Mouse (Mus musculus) retina, adult 2 months (tissue): ENCODE measurements around the gene Hoxb13.

ENCODE experiments used
- DNase-seq: peaks from one replicate; pipeline ENCODE4 v3.0.0-alpha.2; 2012; ENCODE audit warnings: low read depth, low spot score

The Hoxb13 gene

GRCm38 (mm10) chr11:96193521-96194400 is at the start of gene Hoxb13:
Hoxb13 (plus strand) TSS chr11:96194316.
- DNase-seq: no peak

- no peak for DNase-seq
Measured at GRCm38 (mm10) chr11:96145622-96146270, 48.4 kb upstream of the Hoxb13 start.

GRCm38 (mm10) chr11:96147471-96147870 is 46.6 kb upstream of the Hoxb13 start:
- DNase-seq: no peak

- no peak for DNase-seq
Measured at GRCm38 (mm10) chr11:96164769-96165168, 29.3 kb upstream of the Hoxb13 start.

- DNase-seq: no peak
Measured at GRCm38 (mm10) chr11:96168125-96168524, 26.0 kb upstream of the Hoxb13 start.

GRCm38 (mm10) chr11:96169016-96169415 is 25.1 kb upstream of the Hoxb13 start:
- DNase-seq: no peak

- DNase-seq: no peak
Measured at GRCm38 (mm10) chr11:96170711-96171379, 23.3 kb upstream of the Hoxb13 start.

GRCm38 (mm10) chr11:96171601-96172000 is 22.5 kb upstream of the Hoxb13 start:
- DNase-seq: no peak

GRCm38 (mm10) chr11:96172511-96173287 is 21.4 kb upstream of the Hoxb13 start:
- DNase-seq: no peak

- no peak for DNase-seq
Measured at GRCm38 (mm10) chr11:96173288-96173840, 20.8 kb upstream of the Hoxb13 start.

- DNase-seq: no peak
Measured at GRCm38 (mm10) chr11:96174881-96175280, 19.2 kb upstream of the Hoxb13 start.

- no peak for DNase-seq
Measured at GRCm38 (mm10) chr11:96175511-96175910, 18.6 kb upstream of the Hoxb13 start.

- DNase-seq: no peak
Measured at GRCm38 (mm10) chr11:96175951-96176530, 18.1 kb upstream of the Hoxb13 start.

- no peak for DNase-seq
Measured at GRCm38 (mm10) chr11:96176841-96177240, 17.3 kb upstream of the Hoxb13 start.

GRCm38 (mm10) chr11:96177546-96178174 is 16.5 kb upstream of the Hoxb13 start:
- no peak for DNase-seq

GRCm38 (mm10) chr11:96178356-96178755 is 15.8 kb upstream of the Hoxb13 start:
- DNase-seq: no peak

GRCm38 (mm10) chr11:96178911-96179503 is 15.1 kb upstream of the Hoxb13 start:
- DNase-seq: no peak

GRCm38 (mm10) chr11:96181061-96181460 is 13.1 kb upstream of the Hoxb13 start:
- no peak for DNase-seq

- no peak for DNase-seq
Measured at GRCm38 (mm10) chr11:96184233-96184632, 9.9 kb upstream of the Hoxb13 start.

- no peak for DNase-seq
Measured at GRCm38 (mm10) chr11:96187321-96187720, 6.8 kb upstream of the Hoxb13 start.
